Mouse (Mus musculus) right cerebral cortex, postnatal 10 days (tissue): ENCODE data around the gene D430041D05Rik.
A peak's percentile ranks its signal among the peaks of the same experiment; 100 is the strongest.

Experiments
- DNase-seq, 2 experiments: peaks; one replicate each; pipeline ENCODE4 v3.0.0; 2021; ENCODE audit warnings: low spot score in 2 of 2

The D430041D05Rik gene

GRCm38 (mm10) chr2:104153876-104154275, 256.9 kb downstream of the D430041D05Rik start:
- no peak for DNase-seq

GRCm38 (mm10) chr2:104153345-104153744, 257.5 kb downstream of the D430041D05Rik start:
- no peak for DNase-seq

GRCm38 (mm10) chr2:104150608-104151397, 260.0 kb downstream of the D430041D05Rik start:
- DNase-seq = no peak

- DNase-seq = no peak
Measured at GRCm38 (mm10) chr2:104147910-104148561, 262.8 kb downstream of the D430041D05Rik start.

DNA sequence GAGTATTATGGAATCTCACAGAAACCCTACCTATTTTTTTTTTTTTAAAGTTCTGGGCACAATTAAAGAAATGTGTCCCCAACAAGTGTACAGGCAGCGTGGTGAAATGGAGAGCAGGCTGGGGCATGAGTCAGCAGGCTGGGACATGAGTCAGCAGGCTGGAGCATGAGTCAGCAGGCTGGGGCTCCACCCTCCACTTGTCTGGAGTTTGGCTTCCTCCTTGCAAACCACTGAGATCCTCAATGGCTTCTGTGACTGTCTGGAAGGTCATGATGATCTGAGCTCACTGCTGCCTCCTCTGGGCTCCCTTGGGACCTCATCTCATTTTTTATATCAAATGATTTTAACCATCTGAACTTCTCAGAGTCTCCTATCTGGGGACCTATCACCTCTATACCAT, 264.8 kb downstream of the D430041D05Rik start:
- no peak for DNase-seq

GRCm38 (mm10) chr2:104144004-104144403, 266.8 kb downstream of the D430041D05Rik start:
- DNase-seq = no peak

- DNase-seq = no peak
Measured at GRCm38 (mm10) chr2:104142140-104142539, 268.7 kb downstream of the D430041D05Rik start.

GRCm38 (mm10) chr2:104135920-104136319, 274.9 kb downstream of the D430041D05Rik start:
- no peak for DNase-seq

GRCm38 (mm10) chr2:104134150-104135056, 276.4 kb downstream of the D430041D05Rik start:
- peak; percentile 76 to 79 for DNase-seq

DNA sequence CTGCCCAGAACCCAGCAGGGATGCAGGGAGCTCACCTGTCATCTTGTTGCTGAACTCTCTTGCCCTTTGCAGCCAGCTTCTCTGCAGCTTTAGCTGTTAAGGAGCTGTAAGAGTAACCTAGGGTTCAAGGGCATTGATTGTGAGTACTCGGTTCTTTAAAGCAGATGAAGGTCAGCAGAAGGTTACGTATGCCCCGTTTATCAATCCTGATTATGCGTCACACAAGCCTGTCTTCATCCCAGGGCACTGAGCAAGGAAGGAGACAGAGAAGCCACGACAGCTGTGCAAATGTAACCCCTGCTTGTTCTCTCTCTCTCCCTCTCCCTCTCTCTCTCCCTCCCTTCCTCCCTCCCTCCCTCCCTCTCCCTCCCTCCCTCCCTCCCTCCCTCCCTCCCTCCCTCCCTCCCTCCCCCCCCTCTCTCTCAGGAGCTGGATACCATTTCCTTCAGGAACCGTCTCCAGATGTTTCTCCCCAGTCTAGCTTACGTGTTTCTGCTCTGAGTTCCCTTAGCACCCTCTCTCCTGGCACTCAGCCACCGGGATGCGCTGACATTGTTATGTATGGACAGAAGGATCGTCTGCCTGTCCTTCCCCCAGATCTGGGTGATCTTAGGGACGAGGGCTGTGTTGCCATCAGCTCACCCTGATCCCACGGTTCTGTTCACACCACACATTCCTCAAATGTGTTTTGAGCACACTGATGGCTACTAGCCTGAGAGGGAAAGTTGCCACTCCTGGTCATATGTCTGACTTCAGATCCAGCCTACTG, 277.6 kb downstream of the D430041D05Rik start:
- DNase-seq = no peak

DNA sequence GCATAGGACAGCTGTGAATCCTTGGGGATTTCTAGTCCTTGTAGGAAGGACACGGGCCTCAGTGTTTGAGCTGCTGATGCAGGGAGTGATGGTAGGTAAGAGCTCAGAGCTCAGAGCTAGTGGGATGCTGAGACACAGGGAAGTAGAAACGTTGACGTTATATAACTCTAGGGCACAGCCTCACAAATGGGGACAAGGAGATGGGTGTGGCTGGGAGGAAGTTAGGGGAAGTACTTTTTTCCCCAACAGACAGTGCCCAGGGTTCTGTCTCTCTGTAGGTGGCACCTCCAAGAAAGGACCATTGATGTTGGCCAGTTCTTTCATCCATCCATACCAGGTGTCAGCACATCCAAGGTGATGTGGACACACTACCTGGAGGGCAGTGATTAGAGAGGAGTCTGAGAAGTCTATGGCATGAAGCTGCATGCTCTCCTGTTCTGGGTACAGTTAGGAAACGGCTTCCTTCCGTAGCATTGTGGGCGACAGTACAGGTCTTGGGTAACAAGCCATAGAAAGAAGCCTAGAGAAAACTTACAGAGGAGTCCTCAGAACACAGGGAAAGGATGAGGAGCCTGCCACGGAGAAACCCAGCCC, 278.4 kb downstream of the D430041D05Rik start:
- no peak for DNase-seq

- DNase-seq = no peak
Measured at GRCm38 (mm10) chr2:104130969-104131368, 279.8 kb downstream of the D430041D05Rik start.

DNA sequence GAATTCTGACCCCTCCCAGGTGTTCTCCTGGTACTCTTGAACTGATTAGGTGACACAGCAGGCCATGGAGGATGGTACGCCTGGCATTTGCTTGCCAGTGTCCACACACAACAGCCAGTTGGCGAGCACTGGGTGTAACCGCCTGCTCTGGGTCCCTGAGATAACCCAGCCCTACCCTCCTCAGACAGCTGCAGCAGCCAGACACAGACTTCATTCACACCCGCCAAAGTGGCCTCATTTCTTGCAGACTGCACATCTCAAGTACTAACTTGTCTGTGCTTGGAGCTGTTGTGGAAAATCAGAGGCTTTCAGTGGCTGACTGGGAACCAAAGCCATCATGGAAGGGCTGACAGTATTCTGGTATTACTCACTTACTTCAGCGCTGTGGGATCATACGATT, 280.6 kb downstream of the D430041D05Rik start:
- DNase-seq = peak in 1 of 2 experiments; percentile 46

- no peak for DNase-seq
Measured at GRCm38 (mm10) chr2:104128803-104129531, 281.8 kb downstream of the D430041D05Rik start.

GRCm38 (mm10) chr2:104124071-104124470, 286.7 kb downstream of the D430041D05Rik start:
- no peak for DNase-seq

- DNase-seq = no peak
Measured at GRCm38 (mm10) chr2:104123540-104123939, 287.3 kb downstream of the D430041D05Rik start.

- peak; percentile 90 to 91 for DNase-seq
Measured at GRCm38 (mm10) chr2:104122505-104123378, 288.1 kb downstream of the D430041D05Rik start, which contains the start of gene A930018P22Rik. Gene A930018P22Rik, plus strand, starts transcription at chr2:104122769.

DNA sequence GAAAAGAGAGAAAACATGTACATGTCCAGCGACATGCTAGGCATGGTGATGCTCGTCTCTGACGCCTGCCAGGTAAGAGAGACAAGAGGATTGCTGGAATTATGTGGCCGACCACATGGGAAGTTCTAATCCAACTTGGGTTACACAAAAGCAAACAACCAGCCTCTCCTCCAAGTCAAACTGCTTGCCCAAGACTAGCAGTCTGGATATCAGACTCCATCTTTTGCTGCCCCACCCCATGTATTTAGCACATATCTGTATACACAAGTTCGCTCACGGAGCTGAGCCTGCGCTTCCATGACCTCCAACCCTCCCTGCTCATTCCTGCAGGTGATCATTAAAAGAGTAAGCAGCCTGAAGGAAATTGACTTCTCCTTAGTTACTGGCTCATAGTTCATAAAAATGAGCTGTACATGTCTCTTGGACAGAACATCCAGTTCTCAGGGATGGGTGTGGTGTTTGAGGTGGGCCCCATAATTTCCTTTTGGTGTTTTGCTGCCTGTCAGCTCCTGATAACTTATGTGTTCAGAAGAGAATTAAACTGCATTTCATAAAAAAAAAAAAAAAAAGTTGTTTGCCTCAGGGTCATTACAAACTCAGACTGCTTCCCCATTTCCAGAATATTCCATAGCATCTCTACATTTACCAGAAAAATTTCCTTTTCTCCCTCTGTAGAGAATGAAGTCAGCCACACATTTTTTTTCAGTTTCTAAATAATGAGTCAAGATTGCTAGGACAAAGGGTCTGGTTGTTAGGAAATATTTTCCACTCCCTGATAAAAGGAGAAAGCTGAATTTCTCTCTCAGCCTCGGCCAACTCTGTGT, 288.9 kb downstream of the D430041D05Rik start:
- no peak for DNase-seq
